Mouse (Mus musculus): ENCODE results near the gene A430078G23Rik.
"Not testable (repeated sequence)": the region's sequence is repeated elsewhere in the genome, so short reads cannot be mapped to it uniquely, and the experiment has no call there.

DNA sequence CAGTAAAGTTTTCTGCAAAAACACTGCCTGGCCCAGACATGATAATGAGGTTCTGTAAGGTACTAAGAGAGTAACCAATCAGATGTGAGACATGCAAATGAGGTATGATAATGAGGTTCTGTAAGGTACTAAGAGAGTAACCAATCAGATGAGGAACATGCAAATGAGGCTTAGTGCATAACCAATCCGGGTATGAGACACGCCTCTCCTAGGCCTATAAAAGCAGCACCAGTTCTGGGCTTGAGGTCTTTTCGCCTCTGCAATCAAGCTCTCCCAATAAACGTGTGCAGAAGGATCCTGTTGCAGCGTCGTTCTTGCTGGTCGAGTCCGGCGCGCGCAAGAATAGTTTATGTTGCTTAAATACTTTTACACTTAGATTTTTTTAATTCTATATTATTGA lies 33.9 kb upstream of the A430078G23Rik start:
- TF ChIP-seq CTCF (IDR thresholded peaks at IDR 0.05; ENCODE audit: insufficient read depth, low read length); POLR2A (IDR thresholded peaks at IDR 0.05; ENCODE audit: borderline replicate concordance, extremely low read depth, low read depth, low read length): not testable (repeated sequence)

Data from lung, adult 2 months (tissue).